Mouse (Mus musculus): ENCODE measurements around the gene Aloxe3. TPM values are rescaled to one million over a fixed set of nuclear protein-coding genes. Genes with fewer than 3 reads are reported as not detected.

The Aloxe3 gene
- polyA plus RNA-seq, 1 experiment = 0.14 TPM

DNA sequence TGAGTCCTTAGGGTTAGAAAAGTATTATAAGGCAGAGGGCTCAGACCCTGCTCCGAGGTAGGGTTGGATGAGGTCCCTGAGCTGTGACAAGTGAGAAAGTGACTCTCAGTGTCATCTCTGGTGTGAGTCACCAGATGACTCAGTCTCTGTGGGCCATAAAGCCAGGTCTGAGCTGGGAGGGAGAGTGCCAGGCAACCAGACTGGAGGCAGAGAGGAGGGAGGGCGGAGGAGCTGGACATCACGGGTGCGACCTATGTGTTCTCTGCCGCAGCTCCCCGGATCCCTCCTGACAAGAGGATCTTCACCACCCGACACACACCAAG lies 23.3 kb upstream of the Aloxe3 start:
- peaks cover 45% of the 10 kb centered on the region for H3K36me3 ChIP-seq (ENCODE audit: control insufficient read depth, insufficient read depth)
- H3K4me3 ChIP-seq (ENCODE audit: insufficient read depth, poor library complexity, severe bottlenecking) = no peak overlapping the region
- TF ChIP-seq FOSL1 (IDR thresholded peaks at IDR 0.05; ENCODE audit: insufficient read depth, low read length, poor library complexity, severe bottlenecking) = peak; percentile 86
- no peak for TF ChIP-seq MAX (IDR thresholded peaks at IDR 0.05)
- peak overlapping the region; percentile 21 for H3ac ChIP-seq (ENCODE audit: control insufficient read depth, insufficient read length, low read depth)
- peaks cover 3% of the 10 kb centered on the region for H3K79me3 ChIP-seq (ENCODE audit: low read depth)
- no peaks in the 10 kb centered on the region for H3K27me3 ChIP-seq (ENCODE audit: control insufficient read depth, insufficient read depth, insufficient read length)
- peaks cover 25% of the 10 kb centered on the region for H3K79me2 ChIP-seq (ENCODE audit: control insufficient read depth, insufficient read depth)

DNA sequence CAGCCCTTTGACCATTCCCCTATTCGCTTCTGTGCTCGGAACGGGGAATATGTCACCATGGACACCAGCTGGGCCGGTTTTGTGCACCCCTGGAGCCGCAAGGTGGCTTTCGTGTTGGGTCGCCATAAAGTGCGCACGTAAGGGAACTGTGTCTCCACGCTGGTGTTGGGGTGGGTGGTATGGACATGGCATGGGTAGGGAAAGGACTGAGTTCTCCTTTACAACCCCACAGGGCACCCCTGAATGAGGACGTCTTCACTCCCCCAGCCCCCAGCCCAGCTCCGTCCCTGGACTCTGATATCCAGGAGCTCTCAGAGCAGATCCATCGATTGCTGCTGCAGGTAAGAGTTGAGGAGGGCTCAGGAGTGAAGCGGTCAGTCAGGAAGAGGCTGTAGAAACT lies 22.6 kb upstream of the Aloxe3 start:
- Histone ChIP-seq H3K79me3 (ENCODE audit: low read depth) (peaks cover 3% of the 10 kb centered on the region), H3K4me3 (ENCODE audit: insufficient read depth, poor library complexity, severe bottlenecking) (no peak overlapping the region), H3K79me2 (ENCODE audit: control insufficient read depth, insufficient read depth) (peaks cover 25% of the 10 kb centered on the region), H3ac (ENCODE audit: control insufficient read depth, insufficient read length, low read depth) (no peak overlapping the region), H3K27me3 (ENCODE audit: control insufficient read depth, insufficient read depth, insufficient read length) (no peaks in the 10 kb centered on the region), H3K36me3 (ENCODE audit: control insufficient read depth, insufficient read depth) (peaks cover 48% of the 10 kb centered on the region)
- TF ChIP-seq MYOD1 (IDR thresholded peaks at IDR 0.05; ENCODE audit: control insufficient read depth, insufficient read length, low read depth) (no peak), CTCF (IDR thresholded peaks at IDR 0.05; ENCODE audit: control insufficient read depth, insufficient read depth, insufficient read length) (no peak), CEBPB (IDR thresholded peaks at IDR 0.05; ENCODE audit: low read depth) (no peak), USF1 (IDR thresholded peaks at IDR 0.05; ENCODE audit: low read depth) (no peak), MYOG (IDR thresholded peaks at IDR 0.05; ENCODE audit: control insufficient read depth, extremely low read depth, insufficient read length) (no peak), MAX (IDR thresholded peaks at IDR 0.05) (no peak), FOSL1 (IDR thresholded peaks at IDR 0.05; ENCODE audit: insufficient read depth, low read length, poor library complexity, severe bottlenecking) (no peak)

DNA sequence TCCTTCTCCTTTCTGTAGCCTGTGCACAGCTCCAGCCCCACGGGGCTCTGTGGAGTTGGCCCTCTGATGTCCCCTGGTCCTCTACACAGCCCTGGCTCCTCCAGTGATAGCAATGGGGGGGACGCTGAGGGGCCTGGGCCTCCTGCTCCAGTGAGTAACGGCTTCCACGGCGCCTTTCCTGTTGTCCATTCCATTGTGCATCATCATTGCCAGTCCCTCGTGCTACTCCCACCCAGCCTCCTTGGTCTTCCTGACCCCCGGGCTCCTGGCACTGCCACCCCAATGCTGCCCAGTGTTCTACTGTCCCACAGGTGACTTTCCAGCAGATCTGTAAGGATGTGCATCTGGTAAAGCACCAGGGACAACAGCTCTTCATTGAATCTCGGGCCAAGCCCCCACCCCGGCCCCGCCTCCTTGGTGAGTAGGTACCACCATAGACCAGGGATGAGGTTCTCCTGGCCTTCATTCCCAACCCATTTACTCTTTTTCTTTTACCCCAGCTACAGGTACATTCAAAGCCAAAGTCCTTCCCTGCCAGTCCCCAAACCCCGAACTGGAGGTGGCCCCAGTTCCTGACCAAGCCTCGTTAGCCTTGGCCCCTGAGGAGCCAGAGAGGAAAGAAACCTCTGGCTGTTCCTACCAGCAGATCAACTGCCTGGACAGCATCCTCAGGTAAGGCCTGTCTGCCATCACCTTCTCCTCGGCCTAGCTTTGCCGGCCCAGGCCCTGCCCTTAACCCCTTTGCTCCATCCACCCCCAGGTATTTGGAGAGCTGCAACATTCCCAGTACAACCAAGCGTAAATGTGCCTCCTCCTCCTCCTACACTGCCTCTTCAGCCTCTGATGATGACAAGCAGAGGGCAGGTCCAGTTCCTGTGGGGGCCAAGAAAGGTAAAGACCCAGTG lies 21.9 kb upstream of the Aloxe3 start:
- TF ChIP-seq MYOG (IDR thresholded peaks at IDR 0.05; ENCODE audit: control insufficient read depth, extremely low read depth, insufficient read length) (no peak), CEBPB (IDR thresholded peaks at IDR 0.05; ENCODE audit: low read depth) (no peak), MYOD1 (IDR thresholded peaks at IDR 0.05; ENCODE audit: control insufficient read depth, insufficient read length, low read depth) (no peak), FOSL1 (IDR thresholded peaks at IDR 0.05; ENCODE audit: insufficient read depth, low read length, poor library complexity, severe bottlenecking) (no peak), CTCF (IDR thresholded peaks at IDR 0.05; ENCODE audit: control insufficient read depth, insufficient read depth, insufficient read length) (no peak), USF1 (IDR thresholded peaks at IDR 0.05; ENCODE audit: low read depth) (no peak)
- Histone ChIP-seq H3K79me3 (ENCODE audit: low read depth) (peaks cover 3% of the 10 kb centered on the region), H3K4me3 (ENCODE audit: insufficient read depth, poor library complexity, severe bottlenecking) (no peak overlapping the region), H3K27me3 (ENCODE audit: control insufficient read depth, insufficient read depth, insufficient read length) (no peaks in the 10 kb centered on the region), H3K79me2 (ENCODE audit: control insufficient read depth, insufficient read depth) (peaks cover 25% of the 10 kb centered on the region), H3ac (ENCODE audit: control insufficient read depth, insufficient read length, low read depth) (no peak overlapping the region), H3K36me3 (ENCODE audit: control insufficient read depth, insufficient read depth) (peaks cover 48% of the 10 kb centered on the region)

DNA sequence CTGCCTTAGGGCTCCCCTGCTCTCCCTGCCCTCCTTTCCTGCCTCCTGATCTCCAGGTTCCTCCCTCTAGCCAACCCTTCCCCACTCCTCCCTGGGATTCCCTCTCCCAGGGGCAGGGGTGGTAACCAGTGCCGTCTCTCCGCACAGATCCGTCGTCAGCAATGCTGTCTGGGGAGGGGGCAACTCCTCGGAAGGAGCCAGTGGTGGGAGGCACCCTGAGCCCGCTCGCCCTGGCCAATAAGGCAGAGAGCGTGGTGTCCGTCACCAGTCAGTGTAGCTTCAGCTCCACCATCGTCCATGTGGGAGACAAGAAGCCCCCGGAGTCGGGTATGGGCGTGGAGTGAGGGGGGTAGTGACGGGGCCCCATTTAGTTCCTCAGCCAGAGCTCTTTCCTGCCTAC lies 21.2 kb upstream of the Aloxe3 start:
- TF ChIP-seq FOSL1 (IDR thresholded peaks at IDR 0.05; ENCODE audit: insufficient read depth, low read length, poor library complexity, severe bottlenecking) (no peak), USF1 (IDR thresholded peaks at IDR 0.05; ENCODE audit: low read depth) (no peak), CTCF (IDR thresholded peaks at IDR 0.05; ENCODE audit: control insufficient read depth, insufficient read depth, insufficient read length) (no peak)
- H3K36me3 ChIP-seq (ENCODE audit: control insufficient read depth, insufficient read depth) = peaks cover 53% of the 10 kb centered on the region
- H3K27me3 ChIP-seq (ENCODE audit: control insufficient read depth, insufficient read depth, insufficient read length) = no peaks in the 10 kb centered on the region
- H3K79me3 ChIP-seq (ENCODE audit: low read depth) = peaks cover 3% of the 10 kb centered on the region
- no peak overlapping the region for H3ac ChIP-seq (ENCODE audit: control insufficient read depth, insufficient read length, low read depth)
- H3K79me2 ChIP-seq (ENCODE audit: control insufficient read depth, insufficient read depth) = peaks cover 18% of the 10 kb centered on the region
- no peak overlapping the region for H3K4me3 ChIP-seq (ENCODE audit: insufficient read depth, poor library complexity, severe bottlenecking)

DNA sequence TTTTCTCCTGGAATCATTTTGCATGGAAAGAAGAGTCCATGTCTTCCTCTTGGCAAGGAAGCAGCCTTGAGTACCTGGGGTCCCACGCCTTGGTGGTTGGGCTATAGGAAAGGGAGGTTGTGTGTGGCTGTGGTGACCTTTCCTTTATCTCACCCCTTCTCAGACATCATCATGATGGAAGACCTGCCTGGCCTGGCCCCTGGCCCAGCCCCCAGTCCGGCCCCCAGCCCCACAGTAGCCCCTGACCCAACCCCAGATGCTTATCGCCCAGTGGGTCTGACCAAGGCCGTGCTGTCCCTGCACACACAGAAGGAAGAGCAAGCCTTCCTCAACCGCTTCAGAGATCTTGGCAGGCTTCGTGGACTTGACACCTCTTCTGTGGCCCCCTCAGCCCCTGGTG lies 20.5 kb upstream of the Aloxe3 start:
- Histone ChIP-seq H3K4me3 (ENCODE audit: insufficient read depth, poor library complexity, severe bottlenecking) (no peak overlapping the region), H3K27me3 (ENCODE audit: control insufficient read depth, insufficient read depth, insufficient read length) (no peaks in the 10 kb centered on the region), H3K79me2 (ENCODE audit: control insufficient read depth, insufficient read depth) (peaks cover 14% of the 10 kb centered on the region), H3ac (ENCODE audit: control insufficient read depth, insufficient read length, low read depth) (no peak overlapping the region), H3K79me3 (ENCODE audit: low read depth) (peaks cover 3% of the 10 kb centered on the region), H3K36me3 (ENCODE audit: control insufficient read depth, insufficient read depth) (peaks cover 53% of the 10 kb centered on the region)
- TF ChIP-seq MYOG (IDR thresholded peaks at IDR 0.05; ENCODE audit: control insufficient read depth, extremely low read depth, insufficient read length) (no peak), FOSL1 (IDR thresholded peaks at IDR 0.05; ENCODE audit: insufficient read depth, low read length, poor library complexity, severe bottlenecking) (no peak), CEBPB (IDR thresholded peaks at IDR 0.05; ENCODE audit: low read depth) (no peak), CTCF (IDR thresholded peaks at IDR 0.05; ENCODE audit: control insufficient read depth, insufficient read depth, insufficient read length) (no peak), MAX (IDR thresholded peaks at IDR 0.05) (no peak), USF1 (IDR thresholded peaks at IDR 0.05; ENCODE audit: low read depth) (no peak)

DNA sequence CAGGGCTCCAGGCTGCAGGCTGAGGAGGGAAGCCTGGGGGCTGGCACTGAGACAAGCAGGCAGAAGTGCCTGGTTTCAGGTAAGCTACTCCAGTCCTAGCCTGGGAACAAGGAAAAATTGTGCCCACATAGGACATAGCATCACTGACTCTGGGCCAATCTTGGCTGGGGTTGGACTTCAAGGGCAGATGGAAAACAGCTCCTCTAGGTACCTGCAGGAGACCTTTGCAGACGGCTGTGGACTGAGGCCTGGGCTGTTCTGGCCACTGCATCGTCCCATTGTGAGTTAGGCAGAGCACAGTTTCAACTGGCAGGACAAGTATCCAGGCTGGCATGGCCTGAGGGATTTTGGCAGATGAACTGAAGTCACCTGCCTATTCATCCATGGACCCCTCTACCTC lies 19.9 kb upstream of the Aloxe3 start:
- no peak overlapping the region for H3K4me3 ChIP-seq (ENCODE audit: insufficient read depth, poor library complexity, severe bottlenecking)
- no peak overlapping the region for H3ac ChIP-seq (ENCODE audit: control insufficient read depth, insufficient read length, low read depth)
- H3K27me3 ChIP-seq (ENCODE audit: control insufficient read depth, insufficient read depth, insufficient read length) = no peaks in the 10 kb centered on the region
- H3K79me2 ChIP-seq (ENCODE audit: control insufficient read depth, insufficient read depth) = peaks cover 8% of the 10 kb centered on the region
- H3K79me3 ChIP-seq (ENCODE audit: low read depth) = peaks cover under 1% of the 10 kb centered on the region
- peaks cover 52% of the 10 kb centered on the region for H3K36me3 ChIP-seq (ENCODE audit: control insufficient read depth, insufficient read depth)
- TF ChIP-seq CTCF (IDR thresholded peaks at IDR 0.05; ENCODE audit: control insufficient read depth, insufficient read depth, insufficient read length) = no peak
- no peak for TF ChIP-seq CEBPB (IDR thresholded peaks at IDR 0.05; ENCODE audit: low read depth)
- TF ChIP-seq MYOD1 (IDR thresholded peaks at IDR 0.05; ENCODE audit: control insufficient read depth, insufficient read length, low read depth) = no peak
- TF ChIP-seq USF1 (IDR thresholded peaks at IDR 0.05; ENCODE audit: low read depth) = no peak
- no peak for TF ChIP-seq FOSL1 (IDR thresholded peaks at IDR 0.05; ENCODE audit: insufficient read depth, low read length, poor library complexity, severe bottlenecking)
- TF ChIP-seq MAX (IDR thresholded peaks at IDR 0.05) = no peak
- no peak for TF ChIP-seq MYOG (IDR thresholded peaks at IDR 0.05; ENCODE audit: control insufficient read depth, extremely low read depth, insufficient read length)

Measured in C2C12 (cell line).